Mouse (Mus musculus): ENCODE data around the gene Olfr165. TPM values are rescaled to one million over a fixed set of nuclear protein-coding genes. Genes with fewer than 3 reads are reported as not detected.
"Not testable (repeated sequence)": the region's sequence is repeated elsewhere in the genome, so short reads cannot be mapped to it uniquely, and the experiment has no call there.

Gene Olfr165
- not detected for total RNA-seq (2021)
- long read RNA-seq, experiment 1 = 0 reads
- long read RNA-seq, experiment 2 = 0 reads

GRCm38 (mm10) chr16:19423034-19423433 is at the start of gene Olfr165:
TSS of gene Olfr165 (minus strand) at chr16:19423134.
- H3K27ac ChIP-seq = no peak within 1 kb of the TSS
- no peak within 1 kb of the TSS for H3K4me3 ChIP-seq
- DNase-seq (ENCODE audit: low spot score in 2 of 2) = no peak
- TF ChIP-seq CTCF (conservative IDR thresholded peaks at IDR 0.05) = no peak

- TF ChIP-seq CTCF (conservative IDR thresholded peaks at IDR 0.05) = no peak
- H3K27ac ChIP-seq = no peak overlapping the region
- no peak for DNase-seq (ENCODE audit: low spot score in 2 of 2)
- no peak overlapping the region for H3K4me3 ChIP-seq
Observed at GRCm38 (mm10) chr16:19464365-19464764, 41.4 kb upstream of the Olfr165 start.

DNA sequence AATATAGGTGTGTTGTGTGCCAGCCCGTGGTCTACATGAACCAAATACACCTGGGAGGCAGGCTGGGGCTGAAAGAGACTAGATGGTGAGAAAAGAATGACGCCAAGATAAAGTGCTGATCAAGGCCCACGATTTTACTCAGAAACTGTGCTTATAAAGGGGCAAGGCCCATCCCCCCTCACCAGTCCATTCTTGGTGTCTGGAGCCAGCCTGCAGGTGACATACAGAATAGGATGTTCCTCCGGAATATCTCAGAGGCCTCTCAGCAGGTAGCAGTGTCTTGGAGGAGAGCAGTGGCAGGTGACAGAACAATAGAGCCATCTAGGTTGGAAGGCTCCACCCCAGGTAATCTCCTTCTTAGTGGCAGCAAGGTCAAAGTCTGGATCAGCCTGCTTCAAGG is 35.8 kb upstream of the Olfr165 start:
- H3K27ac ChIP-seq; DNase-seq (ENCODE audit: low spot score in 2 of 2); H3K4me3 ChIP-seq: not testable (repeated sequence)

DNA sequence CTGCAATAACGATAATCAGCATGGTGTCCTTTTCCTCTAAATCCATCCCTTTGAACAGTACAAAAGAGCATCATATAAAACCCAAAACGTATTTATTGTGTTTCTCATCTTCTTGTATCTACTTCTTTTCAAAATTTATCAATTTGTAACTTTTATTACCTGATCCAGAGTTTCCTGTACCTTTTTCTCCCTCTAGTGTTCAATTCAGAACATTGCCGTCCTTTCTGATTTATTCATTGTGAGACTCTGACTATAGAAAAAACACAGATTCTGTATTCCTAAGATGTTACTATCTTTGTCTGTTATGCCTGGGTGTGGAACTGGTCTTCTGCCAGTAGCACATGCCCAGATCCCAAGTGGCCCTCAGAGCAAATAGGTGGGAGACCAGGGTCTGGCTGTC is 35.0 kb downstream of the Olfr165 start:
- Histone ChIP-seq H3K27ac (no peak overlapping the region), H3K4me3 (no peak overlapping the region)
- DNase-seq (ENCODE audit: low spot score in 2 of 2) = no peak
- peak; percentile 37 for TF ChIP-seq CTCF (conservative IDR thresholded peaks at IDR 0.05)

Other genes with a start within 250 kb of the Olfr165 start
- gene Olfr164, start 109.1 kb downstream of the Olfr165 start, total RNA-seq (2021) = not detected
- not detected for gene Olfr166, start 60.6 kb upstream of the Olfr165 start, total RNA-seq (2021)
- not detected for gene Olfr167, start 99.1 kb upstream of the Olfr165 start, total RNA-seq (2021)
- gene Olfr168, start 112.4 kb upstream of the Olfr165 start, total RNA-seq (2021) = not detected
- gene Olfr169, start 148.7 kb upstream of the Olfr165 start, total RNA-seq (2021) = not detected
- not detected for gene Olfr170, start 188.7 kb upstream of the Olfr165 start, total RNA-seq (2021)
- not detected for gene Olfr171, start 206.8 kb upstream of the Olfr165 start, total RNA-seq (2021)

Measured in layer of hippocampus, adult 2 months (tissue).